Mouse (Mus musculus): Measurements from ENCODE around the gene Appl1.

Appl1 gene

DNA sequence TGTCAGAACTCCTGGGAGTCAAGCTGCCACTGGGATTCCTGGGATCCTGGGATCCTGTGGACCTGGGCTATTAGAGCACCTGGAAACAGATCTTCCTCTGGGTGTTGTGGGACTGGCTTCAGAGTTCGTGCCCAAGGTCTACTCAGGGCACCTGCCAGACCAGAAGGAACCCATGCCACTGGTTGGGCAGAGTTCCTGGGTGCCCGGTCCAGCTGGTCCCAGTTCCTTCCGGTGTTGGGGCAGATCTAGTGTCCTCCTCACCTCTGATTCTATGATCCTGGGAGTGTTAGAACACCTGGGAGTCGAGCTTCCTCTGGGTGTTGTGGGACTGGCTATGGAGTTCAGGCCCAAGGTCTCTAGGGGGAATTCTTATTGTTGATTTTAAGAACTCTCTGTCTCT lies 63.6 kb downstream of the Appl1 start:
- H3K9me3 ChIP-seq (ENCODE audit: low read length): peaks cover 28% of the 10 kb centered on the region
- H3K27me3 ChIP-seq (ENCODE audit: insufficient read depth, low read length): no peaks in the 10 kb centered on the region
- H3K4me3 ChIP-seq (replicated peaks; ENCODE audit: low read length): no peak overlapping the region
- peaks cover 24% of the 10 kb centered on the region for H3K4me1 ChIP-seq (replicated peaks; ENCODE audit: low read depth, low read length)
- TF ChIP-seq NANOG (IDR thresholded peaks at IDR 0.05; ENCODE audit: borderline replicate concordance, low read length) (no peak), POU5F1 (IDR thresholded peaks at IDR 0.05; ENCODE audit: borderline replicate concordance, low read length) (no peak), CTCF (conservative IDR thresholded peaks at IDR 0.05; ENCODE audit: low read length) (no peak)
- no peaks in the 10 kb centered on the region for H3K36me3 ChIP-seq (ENCODE audit: insufficient read depth, low read length)

DNA sequence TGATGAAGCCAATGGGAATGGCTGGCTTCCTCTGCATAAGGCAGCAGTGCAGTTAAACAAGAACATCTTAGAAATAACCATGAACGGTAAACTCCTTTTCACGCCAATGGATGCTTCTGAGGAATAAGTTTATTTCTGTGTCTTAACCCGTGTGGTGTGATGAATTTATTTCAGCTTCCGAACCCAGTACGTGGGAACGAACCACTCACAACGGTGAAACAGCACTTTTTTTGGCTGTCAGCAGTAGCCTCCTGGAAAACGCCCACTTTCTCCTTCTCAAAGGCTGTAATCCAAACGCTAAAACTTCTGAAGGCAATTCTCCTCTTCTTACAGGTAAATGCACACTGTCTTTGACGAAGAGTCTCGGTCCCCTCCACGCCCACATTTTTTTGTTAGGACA lies 70.1 kb downstream of the Appl1 start:
- no peaks in the 10 kb centered on the region for H3K36me3 ChIP-seq (ENCODE audit: insufficient read depth, low read length)
- TF ChIP-seq CTCF (conservative IDR thresholded peaks at IDR 0.05; ENCODE audit: low read length) (no peak), NANOG (IDR thresholded peaks at IDR 0.05; ENCODE audit: borderline replicate concordance, low read length) (no peak), POU5F1 (IDR thresholded peaks at IDR 0.05; ENCODE audit: borderline replicate concordance, low read length) (no peak)
- H3K27me3 ChIP-seq (ENCODE audit: insufficient read depth, low read length): no peaks in the 10 kb centered on the region
- peaks cover 13% of the 10 kb centered on the region for H3K9me3 ChIP-seq (ENCODE audit: low read length)
- H3K4me1 ChIP-seq (replicated peaks; ENCODE audit: low read depth, low read length): no peaks in the 10 kb centered on the region; the same call in 1 of the 2 replicates
- H3K4me3 ChIP-seq (replicated peaks; ENCODE audit: low read length): no peak overlapping the region

DNA sequence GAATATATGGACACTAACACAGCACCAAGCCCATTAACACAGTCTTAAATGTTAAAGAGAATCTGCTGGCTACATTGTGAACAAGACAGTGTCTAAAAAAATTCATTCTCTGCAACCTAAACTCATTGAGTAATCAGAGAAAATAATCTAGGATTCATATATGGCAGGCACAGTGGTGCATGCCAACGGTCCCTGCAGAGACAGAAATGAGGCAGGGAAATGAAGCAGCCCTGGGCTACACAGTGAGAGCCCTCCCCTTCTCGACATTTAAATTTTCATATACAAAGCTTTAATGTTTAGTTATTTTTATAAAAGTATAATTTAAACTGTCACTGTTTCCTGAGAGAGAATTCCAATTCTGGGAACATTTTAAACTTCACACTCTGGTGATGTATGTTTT lies 71.5 kb downstream of the Appl1 start:
- no peaks in the 10 kb centered on the region for H3K27me3 ChIP-seq (ENCODE audit: insufficient read depth, low read length)
- TF ChIP-seq NANOG (IDR thresholded peaks at IDR 0.05; ENCODE audit: borderline replicate concordance, low read length) (no peak), CTCF (conservative IDR thresholded peaks at IDR 0.05; ENCODE audit: low read length) (no peak), POU5F1 (IDR thresholded peaks at IDR 0.05; ENCODE audit: borderline replicate concordance, low read length) (no peak)
- H3K4me3 ChIP-seq (replicated peaks; ENCODE audit: low read length): no peak overlapping the region
- H3K4me1 ChIP-seq (replicated peaks; ENCODE audit: low read depth, low read length): no peaks in the 10 kb centered on the region; the same call in 1 of the 2 replicates
- no peaks in the 10 kb centered on the region for H3K36me3 ChIP-seq (ENCODE audit: insufficient read depth, low read length)
- peaks cover 13% of the 10 kb centered on the region for H3K9me3 ChIP-seq (ENCODE audit: low read length)

DNA sequence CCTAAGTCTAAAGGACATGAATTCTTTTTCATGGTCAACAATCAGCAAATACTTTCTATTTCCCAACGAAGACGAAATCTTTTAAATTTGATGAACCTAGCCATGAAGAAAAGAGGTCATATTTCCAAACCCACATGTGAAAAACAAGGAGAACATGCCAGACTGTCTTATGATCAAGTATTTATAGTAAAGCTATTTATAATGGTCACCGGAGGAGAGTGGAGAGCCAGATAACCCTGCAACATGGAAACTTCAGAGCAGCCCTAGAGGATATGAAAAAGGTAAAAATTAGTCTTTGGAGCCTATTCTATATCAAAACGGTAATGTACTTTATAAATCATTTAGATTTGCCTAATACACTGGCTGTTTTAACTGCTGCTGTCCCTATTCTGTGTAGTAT lies 76.6 kb downstream of the Appl1 start, which contains the start of gene Asb14:
Asb14 (plus strand) TSS at position 166 of the 400 bp plus-strand sequence.
- Histone ChIP-seq H3K4me1 (replicated peaks; ENCODE audit: low read depth, low read length) (0 out of 2 replicates have a peak, but pooled peaks cover 1% of the 10 kb centered on the region), H3K9me3 (ENCODE audit: low read length) (no peaks in the 10 kb centered on the region), H3K27me3 (ENCODE audit: insufficient read depth, low read length) (no peaks in the 10 kb centered on the region), H3K36me3 (ENCODE audit: insufficient read depth, low read length) (no peaks in the 10 kb centered on the region), H3K4me3 (replicated peaks; ENCODE audit: low read length) (no peak within 1 kb of the TSS)
- TF ChIP-seq CTCF (conservative IDR thresholded peaks at IDR 0.05; ENCODE audit: low read length) (no peak), NANOG (IDR thresholded peaks at IDR 0.05; ENCODE audit: borderline replicate concordance, low read length) (no peak), POU5F1 (IDR thresholded peaks at IDR 0.05; ENCODE audit: borderline replicate concordance, low read length) (no peak)

DNA sequence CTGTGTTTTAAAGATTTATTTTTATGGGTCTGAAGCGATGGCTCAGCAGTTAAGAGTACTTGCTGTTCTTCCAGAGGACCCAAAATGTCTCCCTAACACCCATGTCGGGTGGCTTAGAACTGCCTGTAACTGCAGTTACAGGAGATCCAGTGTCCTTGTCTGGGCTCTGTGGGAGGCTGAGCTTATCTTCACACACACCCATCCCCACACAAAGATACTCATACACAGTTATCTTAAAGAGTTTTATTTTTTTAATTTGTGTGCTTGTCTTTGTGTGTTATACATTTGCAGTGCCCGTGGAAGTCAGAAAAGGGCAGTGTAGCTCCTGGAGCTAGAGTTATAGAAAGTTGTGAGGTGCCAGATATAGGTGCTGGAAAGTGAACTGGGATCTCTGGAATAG lies 80.3 kb downstream of the Appl1 start:
- no peaks in the 10 kb centered on the region for H3K9me3 ChIP-seq (ENCODE audit: low read length)
- H3K27me3 ChIP-seq (ENCODE audit: insufficient read depth, low read length): no peaks in the 10 kb centered on the region
- TF ChIP-seq CTCF (conservative IDR thresholded peaks at IDR 0.05; ENCODE audit: low read length) (no peak), NANOG (IDR thresholded peaks at IDR 0.05; ENCODE audit: borderline replicate concordance, low read length) (no peak), POU5F1 (IDR thresholded peaks at IDR 0.05; ENCODE audit: borderline replicate concordance, low read length) (no peak)
- no peak overlapping the region for H3K4me3 ChIP-seq (replicated peaks; ENCODE audit: low read length)
- H3K4me1 ChIP-seq (replicated peaks; ENCODE audit: low read depth, low read length): 0 out of 2 replicates have a peak, but pooled peaks cover 2% of the 10 kb centered on the region
- H3K36me3 ChIP-seq (ENCODE audit: insufficient read depth, low read length): no peaks in the 10 kb centered on the region

DNA sequence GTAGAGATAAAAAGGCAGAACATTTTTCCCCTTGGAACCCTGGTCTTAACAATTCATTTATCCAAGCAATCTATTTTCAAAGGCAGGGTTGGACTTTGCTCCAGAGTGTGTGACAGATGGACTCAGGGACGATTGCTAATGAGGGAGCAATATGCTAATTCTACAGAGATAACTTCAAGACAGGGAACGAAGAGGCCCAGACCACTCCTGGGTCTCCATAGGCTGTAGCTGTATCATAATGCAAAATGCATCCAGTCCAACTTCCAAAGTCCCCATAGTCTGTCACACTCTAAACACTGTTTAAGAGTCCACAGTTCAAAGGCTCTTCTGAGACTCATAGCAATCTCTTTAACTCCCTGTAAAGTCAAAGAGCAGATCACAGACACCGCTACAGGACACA lies 83.8 kb downstream of the Appl1 start:
- 0 out of 2 replicates have a peak, but pooled peaks cover 9% of the 10 kb centered on the region for H3K4me1 ChIP-seq (replicated peaks; ENCODE audit: low read depth, low read length)
- TF ChIP-seq NANOG (IDR thresholded peaks at IDR 0.05; ENCODE audit: borderline replicate concordance, low read length) (no peak), CTCF (conservative IDR thresholded peaks at IDR 0.05; ENCODE audit: low read length) (no peak), POU5F1 (IDR thresholded peaks at IDR 0.05; ENCODE audit: borderline replicate concordance, low read length) (no peak)
- H3K36me3 ChIP-seq (ENCODE audit: insufficient read depth, low read length): no peaks in the 10 kb centered on the region
- no peak overlapping the region for H3K4me3 ChIP-seq (replicated peaks; ENCODE audit: low read length)
- H3K27me3 ChIP-seq (ENCODE audit: insufficient read depth, low read length): no peaks in the 10 kb centered on the region
- no peaks in the 10 kb centered on the region for H3K9me3 ChIP-seq (ENCODE audit: low read length)

DNA sequence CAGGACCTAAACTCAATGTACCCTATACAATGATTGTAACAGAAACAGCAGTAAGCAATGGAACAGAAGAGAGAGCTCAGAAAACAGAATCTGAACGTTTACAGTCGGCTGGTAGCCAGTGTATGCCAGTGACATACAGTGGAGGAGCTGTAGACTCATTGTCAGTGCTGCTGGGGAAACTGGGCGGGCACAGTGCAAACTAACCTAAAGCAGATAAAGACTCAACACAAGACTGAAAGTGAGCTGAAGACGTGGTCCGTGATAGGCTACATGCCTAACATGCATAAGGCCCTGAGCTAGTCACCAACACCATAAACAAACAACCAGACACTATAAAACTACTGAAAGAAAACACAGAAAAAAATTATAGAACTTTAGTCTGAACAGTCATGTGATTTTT lies 89.3 kb downstream of the Appl1 start:
- no peaks in the 10 kb centered on the region for H3K27me3 ChIP-seq (ENCODE audit: insufficient read depth, low read length)
- no peak overlapping the region for H3K4me3 ChIP-seq (replicated peaks; ENCODE audit: low read length)

DNA sequence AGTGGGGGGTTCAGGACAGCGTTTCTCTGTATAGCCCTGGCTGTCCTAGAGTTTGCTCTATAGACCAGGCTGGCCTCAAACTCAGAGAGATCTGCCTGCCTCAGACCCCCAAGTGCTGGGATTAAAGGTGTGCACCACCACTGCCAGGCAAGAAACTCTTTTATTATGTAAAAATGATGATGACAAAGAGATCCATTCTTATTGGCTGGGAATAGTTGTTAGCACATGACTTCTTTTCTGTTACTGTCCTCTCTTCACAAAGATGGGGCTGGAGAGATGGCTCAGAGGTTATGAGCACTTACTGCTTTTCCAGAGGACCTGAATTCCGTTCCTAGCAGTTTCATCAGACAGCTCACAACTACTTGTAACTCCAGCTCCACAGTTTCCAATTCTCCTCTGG lies 91.1 kb downstream of the Appl1 start:
- Histone ChIP-seq H3K9me3 (ENCODE audit: low read length) (no peaks in the 10 kb centered on the region), H3K27me3 (ENCODE audit: insufficient read depth, low read length) (no peaks in the 10 kb centered on the region), H3K4me1 (replicated peaks; ENCODE audit: low read depth, low read length) (peaks cover 24% of the 10 kb centered on the region), H3K36me3 (ENCODE audit: insufficient read depth, low read length) (no peaks in the 10 kb centered on the region), H3K4me3 (replicated peaks; ENCODE audit: low read length) (no peak overlapping the region)
- TF ChIP-seq NANOG (IDR thresholded peaks at IDR 0.05; ENCODE audit: borderline replicate concordance, low read length) (no peak), CTCF (conservative IDR thresholded peaks at IDR 0.05; ENCODE audit: low read length) (no peak)

More for the DNA sequence above, 89.3 kb downstream of the Appl1 start:
- peaks cover 28% of the 10 kb centered on the region for H3K4me1 ChIP-seq (replicated peaks; ENCODE audit: low read depth, low read length)
- TF ChIP-seq NANOG (IDR thresholded peaks at IDR 0.05; ENCODE audit: borderline replicate concordance, low read length): no peak
- TF ChIP-seq POU5F1 (IDR thresholded peaks at IDR 0.05; ENCODE audit: borderline replicate concordance, low read length): no peak
- TF ChIP-seq CTCF (conservative IDR thresholded peaks at IDR 0.05; ENCODE audit: low read length): no peak
- H3K9me3 ChIP-seq (ENCODE audit: low read length): no peaks in the 10 kb centered on the region
- no peaks in the 10 kb centered on the region for H3K36me3 ChIP-seq (ENCODE audit: insufficient read depth, low read length)

DNA sequence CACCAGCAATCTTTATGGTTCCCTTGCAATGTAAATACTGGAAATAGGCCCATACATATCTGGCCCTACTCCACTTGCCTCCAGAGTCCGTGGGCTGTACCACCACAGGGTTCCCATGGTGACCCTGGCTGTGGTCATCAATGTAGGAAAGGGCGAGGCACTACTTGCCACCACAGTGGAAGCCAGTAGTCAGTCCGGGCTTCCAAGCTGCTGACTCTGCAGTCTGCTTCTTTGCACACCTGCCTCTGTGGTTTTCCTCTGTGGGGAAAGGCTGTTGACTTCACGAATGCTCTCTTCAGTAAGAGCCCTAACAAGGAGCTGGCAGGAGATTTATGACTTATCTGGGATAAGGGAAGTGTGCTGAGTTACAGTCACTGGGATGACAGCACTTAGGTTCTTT lies 92.3 kb downstream of the Appl1 start:
- Histone ChIP-seq H3K4me1 (replicated peaks; ENCODE audit: low read depth, low read length) (peaks cover 22% of the 10 kb centered on the region), H3K36me3 (ENCODE audit: insufficient read depth, low read length) (no peaks in the 10 kb centered on the region)
- TF ChIP-seq CTCF (conservative IDR thresholded peaks at IDR 0.05; ENCODE audit: low read length) (no peak), NANOG (IDR thresholded peaks at IDR 0.05; ENCODE audit: borderline replicate concordance, low read length) (no peak), POU5F1 (IDR thresholded peaks at IDR 0.05; ENCODE audit: borderline replicate concordance, low read length) (no peak)

More for the DNA sequence above, 92.3 kb downstream of the Appl1 start:
- Histone ChIP-seq H3K4me3 (replicated peaks; ENCODE audit: low read length) (no peak overlapping the region), H3K9me3 (ENCODE audit: low read length) (no peaks in the 10 kb centered on the region), H3K27me3 (ENCODE audit: insufficient read depth, low read length) (no peaks in the 10 kb centered on the region)

Measured in E14TG2a.4 (cell line).